Mouse (Mus musculus) lung, postnatal 4 days (tissue): ENCODE measurements at regions not wholly inside any gene's neighbourhood (a gene's known extent, or its start where the extent isn't known, plus 50 kb on each side); places are given as distances from the start of the nearest gene placed in this dataset.
A peak's percentile ranks its signal among the peaks of the same experiment; 100 is the strongest.
"Not testable (repeated sequence)": the region's sequence is repeated elsewhere in the genome, so short reads cannot be mapped to it uniquely, and the experiment has no call there.

Source experiments
- DNase-seq, 2 experiments: peaks; one replicate each; pipeline ENCODE4 v3.0.0; 2021

DNA sequence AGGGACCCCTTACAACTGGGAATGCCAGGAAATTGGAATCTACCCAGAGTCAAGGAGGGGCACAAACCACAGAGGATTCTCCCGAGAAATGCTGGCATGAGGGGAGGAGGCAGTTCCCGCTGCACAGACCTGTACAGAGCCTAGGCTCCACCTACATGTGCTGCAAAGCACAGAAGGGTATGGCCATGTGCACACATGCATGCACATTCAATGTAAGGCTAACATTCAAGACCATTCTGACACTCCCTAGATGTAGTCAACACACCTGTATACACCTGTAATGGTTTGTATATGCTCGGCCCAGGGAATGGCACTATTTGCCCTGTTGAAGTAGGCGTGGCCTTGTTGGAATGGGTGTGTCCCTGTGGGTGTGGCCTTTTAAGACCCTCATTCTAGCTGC is 238.0 kb downstream of the Prex1 start:
- no peak for DNase-seq

DNA sequence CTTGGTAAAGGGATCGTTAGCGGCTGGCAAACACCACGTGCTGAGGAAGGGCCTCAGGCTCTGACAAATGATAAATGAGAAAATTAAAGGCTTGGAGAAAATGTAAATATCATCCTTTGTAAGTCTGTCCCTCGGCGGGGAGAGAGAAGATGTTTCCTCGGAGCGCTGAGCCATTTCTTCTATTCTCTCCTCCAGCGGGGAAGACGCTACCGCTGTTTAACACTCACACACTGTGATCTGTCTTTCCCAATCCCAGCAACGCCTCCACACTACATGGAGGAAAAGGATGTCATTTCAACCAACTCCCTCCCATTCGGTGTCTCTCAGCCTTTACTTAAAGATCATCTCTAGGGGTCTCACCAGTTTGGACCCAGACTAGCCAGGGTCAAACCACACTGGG is 239.0 kb downstream of the Prex1 start:
- no peak for DNase-seq

DNA sequence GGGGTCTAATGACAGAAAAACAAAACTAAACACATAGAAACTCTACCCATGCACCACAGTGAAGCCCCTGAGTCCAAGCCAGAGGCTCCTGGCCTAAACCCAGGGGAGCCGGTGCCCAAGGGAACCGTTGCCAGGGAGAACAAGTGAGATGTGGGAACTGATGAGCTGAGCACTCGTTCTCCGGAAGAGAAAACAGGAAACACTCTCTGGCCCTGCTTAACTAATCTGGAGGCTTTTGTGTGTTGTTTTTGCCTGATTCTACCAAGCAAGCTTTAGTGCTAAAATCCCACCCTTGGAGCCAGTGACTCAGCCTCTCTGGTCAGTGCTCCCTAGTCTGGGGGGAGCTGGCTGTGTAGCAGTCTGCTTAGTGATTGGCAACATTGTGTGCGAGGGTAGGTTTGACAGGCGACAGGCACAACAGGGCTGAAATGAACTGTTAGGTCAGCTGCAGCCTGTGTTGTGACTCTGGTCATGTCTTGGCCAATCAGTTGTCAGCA is 242.3 kb downstream of the Prex1 start:
- peak; percentile 20 to 39 for DNase-seq

DNA sequence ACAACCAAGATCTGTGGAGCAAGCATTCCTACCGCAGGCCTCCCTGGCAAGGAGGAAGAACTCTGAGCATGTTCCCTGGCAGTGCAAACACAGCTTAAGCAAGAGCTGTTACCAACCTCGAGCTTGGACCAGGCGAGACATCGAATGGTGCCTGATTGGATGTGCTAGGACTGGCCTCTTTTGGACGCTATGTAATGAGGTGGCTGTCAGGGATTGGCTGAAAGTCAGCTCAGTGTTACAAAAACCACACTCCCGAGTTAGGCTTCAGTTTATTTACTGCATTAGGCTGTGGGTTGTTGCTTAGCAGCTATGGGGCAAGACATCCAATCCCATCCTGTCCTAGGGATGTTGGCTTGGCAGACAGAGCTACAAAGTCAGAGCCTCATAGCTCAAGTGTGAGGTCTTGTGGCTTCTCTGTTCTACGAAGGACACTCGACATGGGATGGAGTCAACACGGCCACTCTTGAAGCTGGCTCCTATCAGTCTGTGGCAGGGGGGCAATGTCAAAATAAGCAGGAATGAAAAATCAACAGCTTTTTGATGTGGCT is 244.5 kb downstream of the Prex1 start:
- peak; percentile 17 to 51 for DNase-seq

DNA sequence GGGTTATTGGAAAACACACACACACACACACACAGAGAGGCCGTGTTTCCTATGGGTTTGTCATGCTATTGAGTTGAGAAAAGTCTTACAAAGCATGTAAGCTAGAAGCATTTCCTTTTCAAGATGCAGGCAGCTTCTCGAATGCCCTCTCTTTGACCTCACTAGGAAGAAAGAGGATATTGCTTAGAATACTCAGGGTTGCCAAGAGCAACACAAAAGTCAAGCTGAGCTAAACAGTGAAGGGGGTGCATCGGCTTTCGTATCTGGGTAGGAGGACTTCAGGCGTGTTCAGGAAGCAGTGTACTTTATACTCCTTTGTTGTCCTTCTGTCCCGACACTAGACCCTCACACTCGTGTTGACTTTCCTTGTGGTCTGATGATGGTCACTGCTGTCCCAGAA is 246.5 kb downstream of the Prex1 start:
- DNase-seq: no peak

DNA sequence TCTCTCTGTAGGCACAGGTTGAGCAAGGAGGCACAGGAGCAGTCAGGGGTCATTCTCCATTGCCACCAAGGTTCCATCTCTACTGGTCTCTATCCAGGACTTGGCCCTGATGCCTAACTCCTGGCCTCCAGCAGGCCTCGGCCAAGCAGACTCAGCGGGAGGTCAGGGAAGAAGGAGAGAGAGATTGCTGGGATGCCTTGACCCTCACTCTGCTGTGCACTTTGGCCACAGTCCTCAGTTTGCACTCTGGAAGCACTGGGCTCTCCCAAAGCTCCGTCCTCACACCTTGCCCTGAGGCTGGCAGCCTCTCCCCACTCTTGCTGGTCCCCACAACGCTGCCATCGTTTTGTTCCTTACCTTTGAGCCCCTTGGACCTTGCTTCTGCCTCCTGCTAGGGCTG is 248.1 kb downstream of the Prex1 start:
- DNase-seq: no peak

DNA sequence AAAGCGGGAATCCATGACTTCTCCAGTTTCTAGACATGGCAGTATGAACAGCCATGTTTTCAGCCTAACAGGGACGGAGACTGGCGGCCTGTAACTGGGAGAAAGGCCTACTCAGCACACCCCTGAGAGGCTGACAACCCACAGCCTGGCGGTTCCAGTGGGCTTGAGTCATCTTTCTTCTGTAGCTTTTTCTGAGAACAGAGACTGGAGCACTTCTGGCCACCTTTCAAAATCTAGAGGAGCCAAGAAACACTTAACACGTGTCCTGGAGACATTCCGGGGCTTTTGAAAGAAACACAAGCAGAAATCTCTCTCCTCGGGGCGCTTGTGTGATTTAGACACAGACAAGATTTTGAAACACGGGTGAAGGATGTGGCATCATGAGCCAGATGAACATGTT is 250.1 kb downstream of the Prex1 start:
- peak; percentile 45 to 67 for DNase-seq

DNA sequence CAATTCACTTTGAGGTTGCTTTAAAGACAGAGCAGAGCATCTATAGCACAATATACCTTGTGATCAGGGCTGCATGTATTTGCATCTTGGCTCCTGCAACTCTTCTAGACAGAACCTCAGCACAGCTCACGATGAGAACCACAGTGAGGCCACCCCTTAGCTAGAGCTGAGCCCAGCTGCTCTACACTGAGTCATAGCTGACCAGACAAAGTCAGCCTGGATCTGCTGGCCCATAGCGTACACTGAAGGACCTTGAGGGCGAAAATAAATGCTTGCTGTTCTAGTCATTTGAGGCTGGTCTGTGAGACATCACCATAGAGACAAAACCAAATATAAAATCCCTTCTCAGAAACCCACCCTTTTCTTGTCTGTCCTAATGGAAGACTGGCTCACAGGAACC is 251.7 kb downstream of the Prex1 start:
- no peak for DNase-seq

DNA sequence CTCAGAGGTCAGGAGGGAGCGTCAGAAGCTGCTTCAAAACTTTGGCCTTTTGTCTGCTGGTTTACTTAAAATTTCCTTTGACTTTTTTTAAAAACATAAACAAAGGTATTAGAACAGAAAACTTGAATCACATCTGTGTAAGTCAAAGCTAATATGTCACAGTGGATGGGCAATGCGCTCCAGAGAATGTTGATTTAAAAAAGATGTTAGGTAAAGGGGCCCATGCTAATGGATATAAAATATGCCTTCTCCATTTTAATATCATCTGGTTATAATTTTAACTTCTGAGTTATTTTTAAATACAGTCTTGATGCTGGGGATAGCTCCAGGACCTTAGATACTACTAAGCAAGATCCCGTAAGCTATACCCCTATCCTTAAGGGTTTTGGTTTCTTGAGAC is 252.5 kb downstream of the Prex1 start:
- DNase-seq: no peak

DNA sequence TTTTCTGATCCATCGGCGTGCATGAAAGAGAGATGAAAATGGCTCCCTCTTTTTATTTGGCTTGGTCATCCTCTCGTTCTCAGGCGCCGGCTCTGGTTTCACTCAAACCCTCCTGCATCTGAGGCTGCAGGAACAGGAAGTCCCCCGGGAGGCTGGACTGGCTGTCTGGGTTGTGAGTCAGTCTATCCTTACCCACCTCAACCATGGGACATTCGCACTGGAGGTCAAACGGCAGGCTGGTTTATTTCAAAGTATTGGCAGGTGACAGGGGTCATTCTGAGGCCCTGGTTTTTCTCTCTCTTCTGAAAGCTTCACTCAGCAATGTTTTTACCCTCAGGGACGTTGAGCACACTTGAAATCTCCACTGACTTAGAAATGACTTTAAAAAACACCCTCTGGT is 253.7 kb downstream of the Prex1 start:
- peak in 1 of 2 experiments; percentile 15 for DNase-seq

DNA sequence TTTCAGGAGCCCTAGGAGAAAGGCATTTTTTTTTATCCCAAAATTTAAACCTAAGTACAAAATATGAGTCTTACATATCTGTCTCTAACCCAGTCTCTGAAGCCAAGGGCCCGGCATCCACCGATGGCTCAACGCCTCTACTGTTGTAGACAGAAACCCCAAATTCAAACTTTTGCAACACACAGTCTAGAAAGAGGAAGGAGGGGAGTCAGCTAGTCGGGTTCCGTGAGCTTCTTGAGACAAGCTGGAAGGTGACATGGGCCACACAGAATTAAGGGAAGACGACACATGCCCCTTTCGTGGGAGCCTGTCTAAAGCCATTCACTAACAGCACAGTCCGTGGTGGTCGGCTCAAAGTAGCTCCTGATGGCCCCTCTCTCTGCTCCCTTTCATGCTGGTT is 254.7 kb downstream of the Prex1 start:
- DNase-seq: peak in 1 of 2 experiments; percentile 26

DNA sequence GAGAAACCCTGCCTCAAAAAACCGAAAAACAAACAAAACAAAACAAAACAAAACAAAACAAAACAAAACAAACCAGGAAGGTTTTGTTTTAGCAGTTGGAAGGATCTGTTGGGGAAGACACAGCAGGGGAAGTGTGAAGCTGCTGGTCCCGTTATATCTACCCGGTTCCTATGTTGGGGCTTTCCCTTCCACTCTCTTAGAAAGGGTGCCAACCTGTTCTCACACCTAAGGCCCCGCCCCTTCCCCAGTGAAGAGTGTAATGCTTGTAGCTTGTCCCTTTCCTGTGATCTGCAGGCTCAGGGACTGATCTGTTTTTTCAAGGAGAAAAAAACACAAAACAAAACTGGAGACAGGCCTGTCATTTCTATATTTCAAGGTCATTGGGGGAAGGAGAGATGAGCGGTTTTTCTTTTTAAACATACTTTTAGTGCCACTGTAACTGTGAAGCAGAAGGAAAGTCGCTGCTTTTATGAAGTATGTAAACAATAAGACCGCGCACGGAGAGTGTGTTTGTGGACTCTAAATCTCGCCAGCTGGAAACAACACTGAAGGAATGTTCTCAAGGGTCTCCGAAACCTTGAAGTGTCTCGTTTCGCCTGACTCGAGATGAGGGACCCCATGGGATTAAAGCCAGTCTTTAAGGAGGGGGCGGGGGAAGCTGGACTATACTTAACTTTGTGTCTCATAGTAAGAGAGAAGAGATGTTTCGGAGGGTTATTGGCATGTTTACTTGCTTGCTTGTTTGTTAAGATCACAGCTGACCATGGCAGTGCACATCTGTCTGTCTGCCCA is 256.1 kb downstream of the Prex1 start:
- DNase-seq: peak in 1 of 2 experiments; percentile 39

DNA sequence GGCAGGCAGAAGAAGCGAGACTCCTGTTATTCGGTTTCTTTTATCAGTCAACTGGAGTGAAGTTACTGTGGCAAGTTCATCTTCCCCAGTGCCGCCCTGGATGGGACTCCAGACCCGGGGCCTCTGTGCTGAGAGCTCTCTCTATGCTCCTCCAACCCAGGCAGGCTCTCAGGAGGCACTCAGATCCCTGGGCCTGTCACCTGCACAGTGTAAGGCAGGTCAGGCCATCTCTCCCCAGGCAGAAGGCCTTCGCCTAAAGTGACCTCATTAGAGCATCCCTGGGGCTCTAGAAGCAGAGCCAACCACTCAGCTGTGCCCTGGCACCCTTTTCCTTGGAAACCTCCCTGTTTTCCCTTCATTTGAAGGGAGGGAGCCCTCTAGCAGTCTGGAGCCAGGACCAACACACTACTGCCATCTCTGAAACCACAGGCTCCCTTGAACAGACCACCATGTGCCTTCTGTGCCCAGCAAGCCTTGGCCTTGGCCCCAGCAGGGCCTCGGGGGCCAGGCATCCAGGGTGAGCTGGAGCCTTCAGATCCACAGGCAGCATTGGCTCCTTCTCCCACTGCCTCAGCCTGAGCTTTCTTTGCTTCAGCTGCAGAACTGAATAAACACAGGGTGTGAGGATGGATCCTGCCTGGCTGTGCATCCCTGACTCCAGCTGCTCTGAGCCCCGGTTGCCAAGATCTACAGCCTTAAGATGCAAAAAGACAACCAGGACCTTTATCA is 259.3 kb downstream of the Prex1 start:
- DNase-seq: not testable (repeated sequence)

DNA sequence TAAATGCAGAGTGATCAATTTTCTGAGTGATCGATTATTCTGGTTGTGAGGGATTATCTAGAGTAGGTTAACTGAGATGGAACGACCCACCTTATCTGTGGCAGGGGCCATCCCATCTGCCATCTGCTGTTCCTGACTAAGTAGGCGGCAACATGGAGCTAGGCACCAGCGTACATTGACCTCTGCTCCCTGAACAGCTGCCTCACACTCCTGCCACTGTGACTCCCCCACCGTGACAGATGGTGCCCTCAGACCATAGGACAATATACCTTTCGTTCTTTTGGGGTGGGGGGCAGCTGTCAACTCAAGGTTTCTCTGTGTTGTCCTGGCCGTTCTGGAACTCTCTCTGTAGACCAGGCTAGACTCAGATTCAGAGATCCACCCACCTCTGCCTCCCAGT is 262.7 kb downstream of the Prex1 start:
- no peak for DNase-seq

DNA sequence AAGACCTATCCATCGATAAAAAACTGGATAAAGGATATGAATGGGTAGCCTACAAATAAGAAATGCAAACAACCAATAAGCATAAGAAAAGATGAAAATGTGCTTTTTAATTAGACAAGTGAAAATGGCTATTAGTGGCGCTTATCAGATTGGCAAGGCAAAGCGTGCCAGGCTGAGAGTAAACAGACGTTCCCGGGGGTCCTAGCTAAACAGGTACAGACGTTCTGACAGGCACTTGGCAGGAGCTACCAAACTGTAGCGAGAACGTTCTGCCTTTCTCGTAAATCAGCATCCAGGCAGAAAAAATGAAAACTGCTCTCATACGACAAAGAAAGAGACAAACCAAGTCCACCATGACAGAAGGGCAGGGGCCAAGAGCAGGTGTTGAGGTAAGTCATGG is 263.3 kb downstream of the Prex1 start:
- no peak for DNase-seq

DNA sequence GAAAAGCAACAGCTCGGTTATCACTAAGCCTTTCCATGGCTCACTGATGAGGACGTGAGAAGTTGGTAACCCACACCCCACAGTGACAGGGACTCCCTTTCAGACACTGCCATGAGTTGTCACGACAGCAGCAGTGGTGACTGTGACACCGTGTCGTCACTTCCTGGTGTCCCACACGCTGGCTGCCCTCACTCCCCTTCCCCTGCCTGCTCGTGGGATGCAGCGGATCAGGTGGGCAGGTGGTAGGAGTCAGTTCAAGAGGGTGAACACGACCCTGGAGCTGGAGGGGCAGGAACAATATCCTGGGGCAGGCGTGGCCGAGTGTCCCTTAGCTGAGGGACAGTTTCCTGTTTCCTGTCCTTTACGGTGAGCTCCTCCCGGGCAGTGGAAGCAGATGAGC is 264.9 kb downstream of the Prex1 start:
- no peak for DNase-seq

DNA sequence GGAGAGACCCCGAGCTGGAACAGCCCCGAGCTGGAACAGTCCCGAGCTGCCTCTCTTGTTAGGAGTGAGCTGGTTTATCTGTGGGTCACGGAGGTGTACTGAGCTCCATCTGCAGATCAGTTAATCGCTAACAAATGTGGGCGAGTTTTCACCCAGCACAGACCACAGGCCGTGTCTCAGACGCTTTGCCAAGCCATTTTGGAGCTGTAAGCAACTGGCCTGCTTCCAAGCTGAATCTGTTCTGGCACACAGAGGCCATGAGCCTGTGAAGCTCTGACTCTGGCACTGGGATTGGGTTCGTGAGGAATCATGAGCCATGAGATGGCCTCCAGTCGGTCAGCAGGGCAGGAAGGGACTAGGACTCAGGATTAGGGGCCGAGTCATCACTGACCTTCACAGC is 265.5 kb downstream of the Prex1 start:
- DNase-seq: peak; percentile 59 to 68

DNA sequence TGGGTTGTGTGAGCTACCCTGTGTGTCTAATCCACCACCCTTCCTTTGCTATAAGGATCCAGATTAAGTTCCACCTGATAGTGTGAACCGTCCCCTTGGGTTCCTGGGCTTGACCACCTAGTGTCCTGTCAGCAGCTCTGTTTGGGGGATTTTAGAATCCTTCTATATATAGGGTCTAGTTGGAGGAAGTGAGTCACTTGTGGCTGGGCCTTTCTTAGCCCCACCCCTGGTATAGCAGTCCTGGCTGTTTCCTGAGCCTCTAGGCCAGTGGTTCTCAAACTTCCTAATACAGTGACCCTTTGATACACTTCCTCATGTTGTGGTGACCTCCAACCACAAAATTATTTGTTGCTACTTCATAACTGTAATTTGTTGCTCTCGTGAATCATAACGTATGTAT is 267.1 kb downstream of the Prex1 start:
- peak; percentile 43 to 49 for DNase-seq

DNA sequence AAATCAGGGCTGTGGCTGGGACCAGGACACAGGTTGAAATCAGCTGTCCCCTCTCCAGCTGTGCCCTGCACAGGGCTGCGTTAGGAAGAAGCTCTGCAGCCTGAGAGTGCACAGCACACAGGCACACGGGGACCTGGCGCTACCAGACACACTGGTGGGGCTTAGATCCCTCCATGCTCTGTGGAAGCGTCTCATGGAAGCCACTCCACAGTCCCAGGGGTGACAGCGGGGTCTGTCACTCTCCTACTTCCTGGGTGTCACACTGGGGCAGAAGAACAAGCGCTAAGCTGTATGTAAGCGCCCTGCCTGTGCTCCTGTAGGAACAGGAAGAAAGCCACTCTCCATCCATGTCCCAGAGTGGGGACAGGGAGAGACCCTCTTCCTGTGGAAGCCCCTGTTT is 267.8 kb downstream of the Prex1 start:
- DNase-seq: not testable (repeated sequence)

DNA sequence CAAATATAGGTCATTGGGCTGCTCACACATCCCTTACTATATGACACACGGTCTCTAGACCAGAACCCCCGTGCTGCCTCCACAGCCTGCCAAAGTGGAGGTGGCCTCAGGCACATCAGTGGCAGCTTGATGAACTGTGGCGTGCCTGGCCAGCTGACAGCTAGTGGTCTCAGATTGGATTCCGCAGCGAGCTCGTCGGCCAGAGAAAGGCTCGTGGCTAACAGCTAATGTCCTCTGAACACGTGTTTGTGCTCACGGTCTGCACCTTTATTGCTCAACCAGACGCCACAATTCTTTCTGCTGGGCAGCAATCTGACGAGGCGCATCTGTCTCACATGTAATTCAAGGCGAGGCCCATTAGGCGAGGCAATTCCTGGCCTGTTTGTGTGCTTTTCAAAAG is 270.6 kb downstream of the Prex1 start:
- peak; percentile 21 to 74 for DNase-seq

DNA sequence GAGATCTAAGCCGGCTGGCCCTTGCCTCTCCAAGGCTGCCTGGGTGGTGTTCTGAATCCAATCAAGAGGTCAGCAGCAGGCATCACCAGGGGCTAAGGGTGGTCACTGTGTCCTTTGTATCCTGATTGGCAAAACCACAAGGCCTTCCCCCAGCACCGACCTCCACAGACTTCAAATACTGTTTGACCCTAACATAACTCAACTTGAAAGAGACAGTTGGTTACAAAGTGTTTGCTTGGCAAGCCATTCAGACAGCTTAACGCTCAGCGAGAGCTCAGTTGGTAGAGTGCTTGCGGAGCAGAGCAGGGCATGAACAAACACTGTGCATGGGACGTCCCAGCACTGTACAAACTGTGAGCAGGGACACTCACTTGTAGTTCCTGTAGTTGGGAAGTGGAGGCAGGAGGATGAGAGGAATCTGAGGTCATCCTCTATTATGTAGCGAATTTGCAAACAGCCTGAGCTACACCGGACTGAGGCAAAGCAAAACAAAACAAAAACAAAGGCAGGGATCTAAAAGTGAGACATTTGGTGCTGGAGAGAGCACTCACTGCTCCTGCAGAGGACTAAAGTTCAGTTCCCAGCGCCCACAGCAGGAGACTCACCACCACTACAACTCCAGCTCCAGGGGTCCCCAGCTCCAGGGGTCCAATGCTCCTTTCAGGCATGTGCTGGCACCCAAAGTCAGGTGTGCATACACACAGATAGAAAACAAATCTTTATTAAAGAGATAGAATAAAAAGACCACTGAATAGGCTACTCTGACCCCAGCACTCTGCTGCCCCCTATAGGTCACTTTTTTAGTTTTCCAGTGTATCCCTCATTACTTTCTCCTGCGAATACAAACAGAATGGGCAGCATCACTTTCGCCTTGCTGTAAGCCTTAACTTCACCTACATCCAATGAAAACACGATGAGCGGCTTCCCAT is 273.5 kb downstream of the Prex1 start:
- peak in 1 of 2 experiments; percentile 47 for DNase-seq

DNA sequence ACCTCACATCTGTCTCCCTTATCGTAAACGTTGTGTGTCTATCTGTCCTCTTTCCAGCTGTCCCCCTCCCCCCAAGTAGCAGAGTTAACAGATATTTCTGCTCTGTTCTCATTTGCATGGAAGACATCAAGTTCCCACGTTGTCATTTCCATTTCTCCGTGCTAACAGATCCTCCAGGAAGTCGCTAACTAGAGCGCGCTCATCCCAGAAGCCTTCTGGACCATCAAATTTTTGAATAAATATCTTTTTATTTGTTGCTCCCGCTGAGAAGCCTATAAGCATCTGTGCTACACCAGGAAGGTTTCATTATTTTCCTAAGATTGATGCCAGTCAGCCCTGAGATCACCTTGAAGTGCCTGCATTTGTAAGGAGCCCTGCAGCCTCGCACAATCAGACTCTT is 275.4 kb downstream of the Prex1 start:
- no peak for DNase-seq

DNA sequence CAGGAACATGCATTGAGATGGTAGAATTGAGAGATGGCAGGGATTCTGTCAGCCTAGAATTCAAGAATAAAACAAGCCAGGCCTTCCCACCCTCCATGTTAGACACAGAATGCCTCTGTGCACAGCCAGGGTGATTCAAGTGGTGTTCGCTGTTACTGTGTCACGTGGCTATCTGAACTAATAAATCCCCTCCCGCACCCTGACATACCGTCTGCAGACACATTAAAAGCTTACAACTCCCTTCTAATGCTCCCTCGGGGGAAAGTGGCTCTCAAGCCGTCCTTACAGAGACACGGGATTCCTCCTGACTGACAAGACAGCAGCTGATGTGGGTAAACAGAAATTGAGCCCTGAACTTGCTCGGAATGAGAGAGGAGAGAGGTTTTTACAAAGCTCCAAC is 279.1 kb downstream of the Prex1 start:
- no peak for DNase-seq
